ENCODE assay signal across 8 mouse cellular contexts in genomic region chr2:21958802-21959201, GRCm38 (mm10).
DNase-seq lines count a peak whose midpoint lies in the region; ATAC-seq lines count a peak whose summit lies in the region.

No protein-coding gene starts in this region.

- 48% methylated on average over 3 of the region's 3 CpGs for WGBS in liver, embryonic 15.5 days (ENCODE audit: insufficient replicate concordance)

- peaks cover 30% of the 10 kb centered on the region for H3K4me1 ChIP-seq in megakaryocyte, embryonic 14.5 days
- H3K4me1 ChIP-seq in liver, embryonic 15.5 days (replicated peaks): peaks cover 6% of the 10 kb centered on the region

- ATAC-seq in frontal cortex, adult (ENCODE audit: low TSS enrichment): peak; percentile 41; the same call in 1 of the 2 replicates
- ATAC-seq in megakaryocyte, adult 5-6 weeks (ENCODE audit: poor library complexity, severe bottlenecking): no peak
- no peak for ATAC-seq in liver, embryonic 15.5 days (ENCODE audit: insufficient read depth)
- ATAC-seq in erythroid progenitor cell, adult 5-6 weeks (replicated peaks; ENCODE audit: low FRiP score, poor library complexity, severe bottlenecking): no peak

- H3K4me3 ChIP-seq in megakaryocyte, embryonic 14.5 days (replicated peaks): peak overlapping the region; percentile 86
- H3K4me3 ChIP-seq in liver, embryonic 15.5 days (replicated peaks): no peak overlapping the region

- H3K27me3 ChIP-seq in megakaryocyte, embryonic 14.5 days (replicated peaks): no peaks in the 10 kb centered on the region
- no peaks in the 10 kb centered on the region for H3K27me3 ChIP-seq in liver, embryonic 15.5 days

- H3K36me3 ChIP-seq in megakaryocyte, embryonic 14.5 days (replicated peaks; ENCODE audit: low read length): no peaks in the 10 kb centered on the region
- H3K36me3 ChIP-seq in liver, embryonic 15.5 days (replicated peaks): no peaks in the 10 kb centered on the region

- 0 out of 2 replicates have a peak overlapping the region, but pooled peaks have one; percentile 0 for H3K4me2 ChIP-seq in liver, embryonic 15.5 days

- H3K9ac ChIP-seq in liver, embryonic 15.5 days: no peak overlapping the region

- no peaks in the 10 kb centered on the region for H3K9me3 ChIP-seq in megakaryocyte, embryonic 14.5 days
- no peaks in the 10 kb centered on the region for H3K9me3 ChIP-seq in liver, embryonic 15.5 days (replicated peaks)

- no peak for DNase-seq in frontal cortex, postnatal 36 days (ENCODE audit: low spot score in 2 of 2)
- DNase-seq in thymus, postnatal 4 days: no peak
- no peak for DNase-seq in adrenal gland, adult 8-10 months

- H3K27ac ChIP-seq in liver, embryonic 15.5 days (replicated peaks): no peak overlapping the region
